Mouse (Mus musculus) layer of hippocampus, adult 8-10 months (tissue): ENCODE measurements around the gene Ap1g1. TPM values are rescaled to one million over a fixed set of nuclear protein-coding genes. Genes with fewer than 3 reads are reported as not detected.
"Not testable (repeated sequence)": the region's sequence is repeated elsewhere in the genome, so short reads cannot be mapped to it uniquely, and the experiment has no call there.

ENCODE experiments used
- DNase-seq, 2 experiments: peaks; one replicate each; pipeline ENCODE4 v3.0.0; 2022; ENCODE audit warnings: low spot score in 2 of 2
- total RNA-seq, 4 experiments: library from RNA; stranded (reverse); gene quantifications; 2 replicates each; pipeline ENCODE4 v1.2.4; 2022

Gene Ap1g1
- total RNA-seq, 4 experiments from 2014 or later: 79.6 to 103 (median 87.9) TPM

DNA sequence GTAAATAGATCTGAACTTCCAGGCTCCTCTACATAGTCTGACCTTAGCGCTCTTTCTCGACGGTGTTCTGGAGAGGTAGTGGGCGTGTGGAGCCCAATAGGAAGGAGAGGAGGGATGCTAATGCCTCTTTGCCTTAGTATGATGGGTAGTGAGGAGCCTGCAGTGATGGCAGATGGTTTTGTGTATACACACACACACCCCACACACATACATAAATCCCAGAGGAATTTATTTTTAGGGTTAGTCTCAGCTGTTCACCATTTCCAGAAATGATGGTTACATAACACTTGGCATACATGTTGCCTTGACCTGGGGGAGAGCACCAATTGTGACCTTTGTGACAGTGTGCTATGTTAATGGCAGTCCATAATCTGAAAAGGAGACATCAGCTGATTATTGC lies 87.2 kb downstream of the Ap1g1 start:
- DNase-seq: peak; percentile 21 to 42

DNA sequence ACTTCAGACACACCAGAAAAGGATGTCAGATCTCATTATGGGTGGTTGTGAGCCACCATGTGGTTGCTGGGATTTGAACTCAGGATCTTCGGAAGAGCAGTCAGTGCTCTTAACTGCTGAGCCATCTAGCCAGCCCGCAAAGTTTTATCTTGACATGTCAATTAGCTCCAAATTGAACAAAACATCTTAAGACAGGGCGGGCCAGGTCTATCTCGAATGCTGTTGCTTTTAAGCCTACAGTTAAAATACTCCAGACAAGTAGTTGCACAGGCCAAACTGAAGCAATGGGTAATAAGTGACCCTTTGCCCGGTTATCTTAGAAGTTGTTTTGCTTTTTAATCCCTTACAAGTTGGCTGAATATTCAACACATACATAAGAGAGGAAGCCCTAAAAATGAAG lies 88.3 kb downstream of the Ap1g1 start:
- no peak for DNase-seq

DNA sequence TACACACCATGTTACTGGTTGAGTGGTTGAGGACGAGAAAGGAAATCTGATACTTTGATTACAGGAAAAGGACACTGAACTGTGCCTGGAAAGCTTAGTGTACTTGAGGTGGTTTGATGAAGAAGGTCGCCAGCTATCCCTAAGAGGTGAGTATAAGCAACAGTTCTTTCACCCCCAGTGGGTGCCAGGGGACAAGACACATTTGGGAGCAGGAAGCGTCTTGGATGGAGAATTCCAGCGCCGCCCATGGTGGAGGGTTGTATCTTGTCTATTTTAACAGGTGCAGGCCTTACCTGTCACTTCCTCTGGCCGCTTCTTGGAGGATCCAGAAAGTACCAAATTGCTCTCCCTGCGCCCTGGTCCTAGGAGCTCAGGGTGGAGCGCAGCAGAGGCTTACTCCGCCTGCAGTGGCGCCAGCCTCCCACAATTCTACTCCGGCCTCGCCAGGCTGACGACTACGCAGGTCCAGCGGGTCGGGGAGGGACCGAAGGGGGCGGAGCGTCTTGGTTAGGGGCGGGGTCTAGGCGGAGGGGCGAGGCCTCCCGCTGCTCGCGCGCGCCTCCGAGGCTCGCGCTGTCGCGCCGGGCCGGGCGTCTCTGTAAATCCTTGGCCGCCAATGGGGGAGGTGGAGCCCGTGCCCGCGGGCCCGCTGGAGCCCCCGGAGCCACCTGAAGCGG lies 89.8 kb downstream of the Ap1g1 start, which contains the start of gene Phlpp2:
Phlpp2 (plus strand) TSS at position 540 of the 677 bp plus-strand sequence.
- DNase-seq: peak; percentile 87 to 90

DNA sequence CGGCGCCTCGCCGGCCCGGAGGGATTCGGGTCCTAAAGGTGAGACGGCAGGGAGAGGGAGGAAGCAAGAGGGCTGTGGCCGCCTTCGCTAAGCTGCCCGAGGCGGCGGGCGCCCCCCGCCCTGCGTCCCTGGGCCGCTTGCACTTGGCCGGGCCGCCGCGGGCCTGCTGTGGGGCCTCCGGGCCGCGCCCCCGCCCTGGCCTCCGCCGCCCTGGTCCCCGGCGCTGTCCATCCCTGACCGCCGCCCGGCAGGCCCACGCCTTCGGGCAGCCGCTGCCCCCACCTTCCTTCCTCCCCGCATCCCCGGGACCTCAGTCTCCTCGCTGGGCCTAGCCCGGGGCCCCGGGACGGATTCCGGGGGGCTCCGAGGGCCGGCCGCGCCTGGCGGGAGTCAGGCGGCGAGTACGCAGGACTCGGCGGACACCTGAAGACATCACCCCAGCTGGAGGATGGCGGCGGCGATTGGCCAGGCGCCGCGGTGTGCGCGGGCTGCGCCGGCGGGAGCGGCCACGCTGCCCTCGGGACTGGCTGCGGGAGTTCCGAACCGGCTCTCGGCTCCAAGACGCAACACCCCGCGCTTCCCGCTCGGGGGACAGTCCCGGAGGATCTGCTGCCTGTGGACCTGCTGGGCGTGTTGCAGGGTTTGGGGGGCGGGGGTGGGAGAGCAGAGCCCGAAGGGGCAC lies 90.5 kb downstream of the Ap1g1 start:
- peak; percentile 9 to 30 for DNase-seq

DNA sequence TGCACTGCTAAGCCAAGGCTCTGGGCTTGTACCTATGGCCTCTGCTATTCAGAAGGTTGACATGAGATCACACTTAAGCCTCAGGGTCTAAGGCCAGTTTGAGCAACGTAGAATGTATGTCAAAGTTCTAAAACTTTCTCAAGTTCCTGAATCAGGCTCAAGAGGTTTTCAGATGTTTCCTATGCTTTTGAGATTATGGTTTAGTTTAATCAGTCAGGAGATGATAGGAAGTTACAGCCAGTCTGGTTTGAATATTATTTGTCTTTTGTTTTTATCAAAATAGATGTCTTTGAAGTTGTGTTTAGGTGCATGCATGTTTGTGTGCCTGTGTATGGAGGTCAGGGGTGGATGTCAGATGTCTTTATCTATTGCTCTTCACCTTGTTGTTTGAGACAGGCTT lies 92.7 kb downstream of the Ap1g1 start:
- no peak for DNase-seq

DNA sequence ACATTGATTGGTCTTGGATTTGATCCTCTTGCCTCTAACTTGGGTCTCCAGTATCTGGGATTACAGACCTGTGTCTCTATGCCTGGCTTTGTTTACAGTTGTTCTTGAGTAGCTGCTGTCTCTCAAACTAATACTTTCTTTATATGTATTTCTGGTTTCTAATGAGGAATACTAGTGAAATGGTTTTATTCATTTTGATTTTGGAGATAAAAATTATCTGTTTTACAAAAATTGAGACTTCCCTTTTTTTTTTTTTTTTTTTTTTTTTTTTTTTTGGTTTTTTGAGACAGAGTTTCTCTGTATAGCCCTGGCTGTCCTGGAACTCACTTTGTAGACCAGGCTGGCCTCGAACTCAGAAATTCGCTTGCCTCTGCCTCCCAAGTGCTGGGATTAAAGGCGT lies 95.4 kb downstream of the Ap1g1 start:
- not testable (repeated sequence) for DNase-seq

DNA sequence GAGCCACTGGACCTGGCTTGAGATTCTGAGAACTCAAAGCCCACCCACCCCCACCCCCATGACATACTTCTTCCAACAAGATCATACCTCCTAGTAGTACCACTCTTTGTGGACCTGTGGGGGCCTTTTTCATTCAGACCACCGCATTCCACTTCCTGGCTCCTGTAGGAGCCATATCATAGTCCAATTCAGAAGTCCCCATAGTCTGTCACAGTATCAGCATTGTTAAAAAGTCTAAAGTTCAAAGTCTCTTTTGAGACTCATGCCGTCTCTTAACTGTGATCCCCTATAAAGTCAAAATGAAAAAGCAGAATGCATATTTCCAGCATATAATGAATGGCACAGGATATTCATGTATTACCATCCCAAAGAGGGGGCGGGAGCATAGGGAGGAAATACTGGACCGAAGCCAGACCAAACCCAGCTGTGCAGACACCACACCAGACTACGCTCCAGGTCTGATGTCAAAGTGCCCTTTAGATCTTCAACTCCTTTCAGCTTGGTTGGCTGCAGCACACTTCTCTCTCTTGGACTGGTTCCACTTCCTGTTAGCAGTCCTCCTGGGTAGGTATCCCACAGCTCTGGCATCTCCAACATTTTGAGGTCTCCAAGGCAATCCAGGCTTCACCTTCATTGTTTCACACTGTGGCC lies 101.8 kb downstream of the Ap1g1 start:
- DNase-seq: no peak

DNA sequence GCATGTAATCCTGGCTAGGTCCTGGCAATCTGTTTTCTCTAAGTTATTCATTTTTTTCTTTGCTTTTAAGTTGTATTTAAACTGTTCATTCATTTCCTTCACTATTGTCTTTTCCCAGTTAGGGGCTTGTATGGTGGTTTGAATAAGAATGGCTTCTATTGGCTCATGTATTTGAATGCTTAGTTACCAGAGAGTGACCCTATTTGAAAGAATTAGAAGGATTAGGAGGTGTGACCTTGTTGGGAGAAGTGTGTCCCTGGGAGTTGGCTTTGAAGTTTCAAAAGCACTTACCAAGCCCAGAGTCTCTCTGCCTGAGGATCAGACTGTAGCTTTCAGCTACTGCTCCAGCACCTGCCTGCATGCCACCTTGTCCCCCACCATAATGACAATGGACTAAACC lies 106.9 kb downstream of the Ap1g1 start:
- DNase-seq: no peak

DNA sequence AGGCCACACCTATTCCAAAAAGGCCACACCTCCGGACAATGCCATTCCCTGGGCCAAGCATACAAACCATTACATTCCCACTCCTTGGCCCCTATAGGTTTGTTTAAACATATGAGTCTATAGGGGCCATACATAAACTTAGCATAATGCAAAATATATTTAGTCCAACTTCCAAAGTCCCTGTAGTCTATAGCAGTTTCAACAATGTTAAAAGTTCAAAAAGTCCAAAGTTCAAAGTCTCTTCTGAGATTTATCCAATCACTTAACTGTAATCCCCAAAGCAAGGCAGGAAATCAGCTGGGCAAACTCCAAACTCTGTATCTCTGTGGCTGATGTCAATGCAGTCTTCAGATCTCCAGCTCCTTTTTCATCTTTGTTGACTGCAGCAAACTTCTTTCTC lies 110.9 kb downstream of the Ap1g1 start:
- no peak for DNase-seq

DNA sequence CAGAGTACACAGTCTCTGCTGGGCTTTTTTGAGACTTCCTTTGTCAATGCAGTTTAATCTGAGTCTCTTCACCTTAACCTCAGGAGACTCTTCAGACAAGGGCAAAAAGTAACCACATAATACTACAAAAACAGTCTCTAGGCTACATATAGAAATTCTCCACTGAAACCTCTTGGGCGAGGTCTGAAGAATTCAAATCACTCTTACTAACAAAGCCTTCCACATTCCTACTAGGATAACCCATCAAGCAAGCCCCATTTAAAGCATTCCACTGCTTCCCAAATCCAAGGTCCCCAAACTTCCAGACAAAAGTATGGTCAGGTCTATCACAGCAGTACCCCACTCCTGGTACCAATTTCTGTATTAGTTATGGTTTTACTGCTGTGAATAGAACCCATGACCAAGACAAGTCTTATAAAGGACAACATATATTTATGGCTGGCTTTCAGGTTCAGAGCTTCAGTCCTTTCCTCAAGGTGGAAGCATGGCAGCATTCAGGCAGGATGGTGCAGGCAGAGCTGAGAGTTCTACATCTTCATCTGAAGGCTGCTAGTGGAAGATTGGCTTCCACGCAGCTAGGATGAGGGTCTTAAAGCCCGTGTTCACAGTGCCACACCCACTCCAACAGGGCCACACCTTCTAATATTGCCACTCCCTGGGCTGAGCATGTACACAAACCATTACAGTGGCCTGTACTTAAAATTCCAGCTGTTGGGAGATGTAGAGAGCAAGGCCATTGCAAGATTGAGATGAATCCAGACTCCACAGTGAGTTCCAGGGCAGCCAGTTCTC lies 112.6 kb downstream of the Ap1g1 start:
- no peak for DNase-seq

DNA sequence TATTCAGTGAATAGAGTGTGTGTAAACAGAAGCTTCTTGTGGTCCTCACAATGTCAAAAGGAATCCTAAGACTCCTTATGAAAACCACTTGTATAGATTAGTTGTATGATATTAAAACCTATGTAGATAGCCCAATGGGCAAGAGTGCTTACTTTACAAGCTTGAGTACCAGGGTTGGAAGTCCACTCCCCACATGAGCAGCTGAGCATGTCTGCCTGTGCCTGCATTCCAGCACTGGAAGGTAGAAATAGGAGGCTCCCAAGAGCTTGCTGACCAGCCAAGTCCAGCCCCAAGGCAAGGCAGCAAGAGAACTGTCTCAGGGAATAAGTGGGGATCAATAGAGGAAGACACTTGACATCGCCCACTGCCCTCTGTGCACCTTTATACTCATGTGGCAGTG lies 116.3 kb downstream of the Ap1g1 start:
- no peak for DNase-seq

DNA sequence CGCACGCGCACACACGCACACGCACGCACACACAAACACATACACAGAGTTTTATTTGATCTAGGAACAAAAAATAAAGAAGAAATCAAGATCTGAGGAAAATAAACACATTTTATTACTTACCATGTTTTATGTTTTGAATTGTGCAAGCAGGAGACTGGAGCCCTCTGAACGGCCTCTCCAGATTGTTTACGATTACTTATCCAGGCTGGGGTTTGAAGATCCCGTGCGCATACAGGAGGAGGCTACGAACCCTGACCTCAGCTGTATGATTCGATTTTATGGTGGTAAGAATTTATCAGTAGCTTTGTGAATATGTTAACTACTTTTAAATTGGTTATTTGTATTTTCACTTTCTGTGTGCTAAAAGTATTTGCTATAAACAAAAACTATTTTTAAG lies 117.0 kb downstream of the Ap1g1 start:
- DNase-seq: no peak

DNA sequence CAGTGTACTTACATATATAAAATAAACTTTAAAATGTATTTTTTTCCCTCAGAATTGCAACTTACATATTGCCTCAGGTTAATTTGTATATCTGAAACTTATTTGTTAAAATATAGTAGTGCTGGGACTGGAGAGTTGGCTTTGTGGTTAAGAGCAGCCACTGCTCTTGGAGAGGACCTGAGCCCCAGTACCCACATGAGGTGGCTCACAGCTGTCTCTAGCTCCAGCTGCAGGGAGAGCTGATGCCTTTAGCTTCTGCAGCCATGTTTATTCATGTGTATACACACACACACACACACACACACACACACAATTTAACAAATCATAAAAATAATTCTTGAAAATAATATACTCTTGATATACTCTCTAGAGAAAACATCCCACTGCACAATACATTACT lies 124.0 kb downstream of the Ap1g1 start:
- DNase-seq: no peak

DNA sequence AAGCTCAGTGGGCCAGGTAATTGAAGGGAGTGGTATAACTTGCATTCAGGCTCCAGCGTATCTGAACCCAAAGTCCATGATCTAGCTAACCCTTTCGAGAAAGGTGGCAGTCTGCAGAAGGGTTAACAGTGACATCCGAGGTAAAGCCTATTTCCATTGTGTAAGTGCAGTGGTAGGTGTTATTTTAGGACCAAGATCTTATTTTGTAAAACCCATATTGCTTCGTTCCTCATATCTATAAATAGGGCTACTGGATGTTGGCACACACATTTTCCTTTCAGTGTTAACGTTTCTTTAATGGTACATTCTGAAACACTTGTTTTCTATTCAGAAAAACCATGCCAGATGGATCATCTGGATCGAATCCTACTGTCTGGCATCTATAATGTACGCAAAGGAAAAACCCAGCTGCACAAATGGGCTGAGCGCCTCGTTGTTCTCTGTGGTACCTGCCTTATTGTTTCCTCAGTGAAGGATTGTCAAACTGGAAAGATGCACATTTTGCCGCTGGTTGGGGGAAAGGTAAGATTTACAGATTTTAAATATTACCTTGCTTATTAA lies 125.6 kb downstream of the Ap1g1 start:
- DNase-seq: peak; percentile 37 to 44

DNA sequence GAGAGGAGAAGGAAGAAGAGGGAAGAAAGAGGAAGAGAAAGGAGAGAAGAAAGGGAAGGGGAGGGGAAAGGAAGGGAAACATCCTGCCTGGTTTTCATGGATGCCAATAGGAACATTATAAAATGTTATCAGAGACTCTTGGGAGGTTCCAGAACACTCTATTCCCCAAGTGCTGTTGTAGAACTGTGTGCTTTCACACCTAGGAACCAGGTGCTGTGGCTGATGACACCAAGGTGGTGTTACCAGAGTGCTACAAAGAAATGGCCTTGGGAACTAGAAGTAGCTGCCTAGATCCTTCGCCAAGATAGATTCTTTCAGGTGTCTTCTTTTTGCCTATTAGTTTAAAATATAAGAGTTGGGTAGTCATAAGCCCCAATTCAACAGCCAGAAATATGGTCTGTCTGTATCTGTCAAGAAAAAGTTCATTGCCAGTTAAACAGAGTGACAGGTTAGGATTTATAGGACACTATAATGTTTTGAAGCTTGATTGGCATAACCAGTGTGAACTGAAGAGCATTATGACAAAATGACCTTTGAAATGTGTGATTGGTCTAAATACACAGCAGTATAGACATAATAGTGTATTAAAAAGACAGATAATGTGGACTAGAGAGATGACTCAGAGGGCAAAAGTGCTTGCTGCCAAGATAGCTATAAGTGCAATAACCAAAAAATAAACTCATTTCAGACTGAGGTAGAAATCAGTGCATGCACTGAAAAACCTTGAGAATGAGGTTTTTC lies 126.7 kb downstream of the Ap1g1 start:
- no peak for DNase-seq

DNA sequence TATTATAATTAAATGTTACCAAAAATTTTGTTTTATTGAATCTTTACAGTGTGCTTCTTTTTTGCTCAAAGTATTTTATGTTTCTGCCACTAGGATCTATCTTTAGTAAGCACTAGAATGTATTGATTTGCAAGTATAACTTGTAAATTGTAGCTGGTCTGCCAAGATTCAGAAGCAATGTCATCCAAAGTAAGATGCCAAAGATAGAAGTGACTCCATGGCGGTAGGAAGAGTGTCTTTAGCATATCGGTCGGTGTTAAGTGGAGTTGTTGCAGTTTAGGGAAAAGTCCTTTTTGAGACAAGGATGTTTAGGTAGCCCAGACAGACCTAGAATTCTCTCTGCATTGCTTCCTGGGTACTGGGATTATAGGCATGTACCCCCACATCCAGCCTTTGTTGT lies 128.6 kb downstream of the Ap1g1 start:
- DNase-seq: no peak

DNA sequence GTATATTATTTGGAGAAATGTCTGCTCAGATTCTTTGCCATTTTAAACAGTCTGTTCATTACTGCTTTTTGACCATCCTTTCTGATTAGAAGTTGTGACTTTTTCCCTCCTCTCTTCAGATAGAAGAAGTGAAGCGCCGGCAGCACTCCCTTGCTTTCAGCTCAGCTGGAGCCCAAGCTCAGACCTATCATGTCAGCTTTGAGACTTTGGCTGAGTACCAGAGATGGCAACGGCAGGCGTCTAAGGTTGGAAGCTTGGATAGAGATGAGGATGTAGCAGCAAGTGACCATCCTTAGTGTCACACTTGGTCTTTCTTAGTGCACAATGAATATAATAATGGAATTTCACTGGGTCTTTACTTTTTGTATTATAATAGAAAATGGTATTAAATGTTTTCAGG lies 129.0 kb downstream of the Ap1g1 start:
- no peak for DNase-seq
